Mouse (Mus musculus): ENCODE measurements at regions not wholly inside any gene's neighbourhood (a gene's known extent, or its start where the extent isn't known, plus 50 kb on each side); places are given as distances from the start of the nearest gene placed in this dataset.
"Not testable (repeated sequence)": the region's sequence is repeated elsewhere in the genome, so short reads cannot be mapped to it uniquely, and the experiment has no call there.

- no peak for DNase-seq
Measured at GRCm38 (mm10) chr12:39715120-39715519, 322.7 kb downstream of the Arl4a start.

- DNase-seq = no peak
Measured at GRCm38 (mm10) chr12:39714169-39714794, 323.5 kb downstream of the Arl4a start.

GRCm38 (mm10) chr12:39711807-39712206 lies 326.0 kb downstream of the Arl4a start:
- no peak for DNase-seq

GRCm38 (mm10) chr12:39709850-39710249 lies 328.0 kb downstream of the Arl4a start:
- no peak for DNase-seq

DNA sequence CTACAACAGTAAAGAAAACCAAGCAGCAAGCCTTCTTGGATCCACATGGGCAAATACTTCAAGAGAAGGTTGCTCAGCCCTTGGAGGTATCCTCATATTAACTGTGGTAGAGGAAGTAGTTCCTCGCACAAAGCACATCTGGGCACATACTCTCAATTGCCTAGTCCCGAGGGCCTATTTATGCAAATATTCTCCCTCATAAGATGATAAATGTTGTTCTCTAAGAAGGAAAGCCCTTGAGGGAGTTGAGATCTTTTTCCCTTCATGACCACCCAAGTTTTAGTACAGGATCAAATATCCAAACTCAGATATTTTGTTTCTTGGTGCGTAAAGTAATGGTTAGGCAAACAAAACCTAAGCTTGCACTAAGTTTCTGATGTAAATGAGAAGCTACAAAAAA lies 340.6 kb downstream of the Arl4a start:
- DNase-seq = no peak

GRCm38 (mm10) chr12:39695322-39695721 lies 342.5 kb downstream of the Arl4a start:
- DNase-seq = no peak

- no peak for DNase-seq
Measured at GRCm38 (mm10) chr12:39692043-39692442, 345.8 kb downstream of the Arl4a start.

GRCm38 (mm10) chr12:39685399-39685798 lies 352.4 kb downstream of the Arl4a start:
- DNase-seq = no peak

GRCm38 (mm10) chr12:39682121-39682520 lies 355.7 kb downstream of the Arl4a start:
- no peak for DNase-seq

DNA sequence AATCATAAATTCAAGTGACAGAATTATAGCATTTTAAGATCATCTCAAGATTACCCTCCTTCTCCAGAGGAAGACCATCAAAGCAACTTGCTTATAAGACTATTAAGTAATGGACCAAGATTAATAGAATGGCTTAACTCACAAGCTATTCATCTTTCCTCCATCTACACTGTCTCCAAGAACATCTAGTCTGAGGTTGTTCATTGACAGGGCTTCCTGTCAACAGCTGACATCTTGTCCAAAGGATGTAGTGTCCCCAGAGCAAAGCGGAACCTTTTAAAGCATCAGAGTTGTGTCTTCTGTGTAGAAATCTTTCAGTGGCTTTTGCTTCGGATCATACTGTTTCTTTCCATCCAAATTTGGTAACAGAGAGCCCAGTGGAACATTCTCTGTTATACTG lies 362.2 kb downstream of the Arl4a start:
- DNase-seq = no peak

DNA sequence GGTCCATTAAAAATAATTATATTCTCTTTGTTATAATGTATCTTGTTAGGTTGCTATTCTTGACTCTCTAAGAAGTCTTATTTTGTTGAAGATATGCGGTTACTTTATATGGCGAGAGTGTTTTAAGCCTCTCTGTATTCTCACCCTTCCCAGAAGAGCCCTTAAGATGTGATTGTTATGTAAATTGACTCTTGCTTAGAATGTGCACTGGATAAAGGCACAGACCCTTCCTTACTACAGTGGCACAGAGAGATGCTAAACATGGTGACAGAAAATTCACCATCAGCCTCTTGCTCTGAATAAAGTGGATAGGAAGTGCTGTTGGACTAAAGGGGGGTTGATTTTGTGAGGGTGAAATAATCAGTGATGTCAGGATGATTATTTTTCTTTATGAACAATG lies 370.1 kb downstream of the Arl4a start:
- DNase-seq = no peak

DNA sequence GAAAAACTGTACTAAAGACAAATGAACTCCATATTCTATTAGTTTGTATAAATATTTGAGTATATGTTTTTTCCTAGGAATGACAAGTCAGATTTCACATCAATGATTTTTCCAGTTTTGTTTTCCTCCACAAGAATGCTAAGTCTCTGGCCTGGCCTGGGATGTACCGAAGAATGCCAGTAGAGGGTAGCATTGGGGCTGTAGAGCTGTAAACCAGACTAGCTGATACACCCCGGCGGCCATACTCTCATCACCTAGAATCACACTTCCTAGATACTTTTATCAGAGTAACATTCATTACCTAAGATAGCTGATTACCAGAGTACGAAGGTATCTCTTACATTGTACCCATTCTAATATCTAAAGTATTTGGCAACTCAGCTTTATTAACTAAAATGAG lies 372.4 kb downstream of the Arl4a start:
- DNase-seq = peak; percentile 13 to 16

DNA sequence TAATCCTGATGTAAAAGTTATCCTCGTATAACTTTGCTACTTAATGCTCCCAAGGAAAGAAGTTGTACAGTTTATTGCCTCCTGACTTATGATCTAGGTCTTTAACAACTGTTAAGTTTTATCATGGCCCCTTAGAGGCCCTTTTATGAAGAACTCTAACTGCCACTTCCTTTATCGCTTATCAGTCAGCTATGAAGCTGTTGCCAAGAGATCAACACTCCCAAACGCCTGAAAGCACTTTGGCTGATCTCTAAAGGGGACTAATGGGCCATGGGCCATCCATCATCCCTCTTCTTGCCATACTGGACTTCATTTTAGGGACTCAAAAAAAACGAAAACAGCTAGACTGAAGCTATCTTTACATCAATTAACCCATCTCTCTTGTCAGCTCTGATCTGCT lies 377.4 kb downstream of the Arl4a start:
- DNase-seq = no peak

DNA sequence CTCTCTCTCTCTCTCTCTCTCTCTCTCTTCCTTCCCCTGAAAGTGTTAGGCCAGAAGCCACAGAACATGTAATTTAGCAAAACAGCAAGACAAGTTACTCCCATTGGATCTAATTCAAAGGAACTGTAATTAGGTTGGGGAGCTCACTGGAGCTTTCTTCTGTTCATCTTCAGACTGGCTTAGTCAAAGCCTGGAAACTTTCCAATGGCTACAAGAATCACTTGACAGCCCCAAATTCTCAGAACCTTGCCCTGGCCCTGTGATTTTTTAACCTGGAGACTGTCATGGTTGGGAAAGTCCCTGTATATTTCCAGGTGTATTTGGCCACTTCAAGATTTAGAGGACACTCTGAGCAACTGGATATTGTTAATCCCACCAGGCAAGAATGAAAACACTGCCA lies 381.2 kb downstream of the Arl4a start:
- DNase-seq = no peak

- DNase-seq = no peak
Measured at GRCm38 (mm10) chr12:39648952-39649351, 388.9 kb downstream of the Arl4a start.

DNA sequence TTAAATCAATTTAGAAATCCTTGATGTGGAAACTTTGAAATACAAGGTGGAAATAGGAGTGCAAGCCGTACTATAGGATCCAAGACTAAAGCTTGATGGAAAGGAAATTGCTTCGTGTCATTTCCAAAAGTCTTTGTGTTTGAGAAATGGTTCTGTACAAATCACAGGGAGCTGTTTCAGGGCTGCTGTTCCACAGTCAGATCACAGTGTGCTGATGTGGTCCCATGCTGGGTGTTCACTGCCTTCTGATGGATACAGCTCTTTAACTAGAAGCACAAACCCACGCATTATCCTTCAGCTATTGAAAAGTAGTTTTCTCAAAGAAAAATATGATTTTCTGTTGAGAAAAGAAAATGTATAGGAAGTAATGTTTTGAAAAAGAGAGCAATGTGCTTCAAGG lies 391.3 kb downstream of the Arl4a start:
- no peak for DNase-seq

- no peak for DNase-seq
Measured at GRCm38 (mm10) chr12:39645581-39645980, 392.2 kb downstream of the Arl4a start.

DNA sequence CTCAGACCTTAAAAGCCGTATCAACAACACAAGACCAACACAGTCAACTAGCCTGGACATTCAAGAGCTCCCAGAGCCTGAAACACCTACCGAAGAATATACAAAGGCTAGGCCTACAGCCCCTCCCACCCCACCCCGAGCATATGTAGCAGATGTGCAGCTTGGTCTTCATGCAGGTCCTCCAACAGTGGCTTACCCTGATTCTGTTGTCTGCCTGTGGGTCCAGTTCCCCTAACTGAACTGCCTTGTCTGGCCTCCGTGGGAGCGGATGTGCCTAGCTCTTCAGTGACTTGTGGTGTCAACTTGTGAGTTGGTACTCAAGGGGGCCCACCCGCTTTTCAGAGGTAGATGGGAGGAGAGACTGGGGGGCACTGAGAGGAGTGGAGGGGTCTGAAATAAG lies 398.6 kb downstream of the Arl4a start:
- DNase-seq = no peak

DNA sequence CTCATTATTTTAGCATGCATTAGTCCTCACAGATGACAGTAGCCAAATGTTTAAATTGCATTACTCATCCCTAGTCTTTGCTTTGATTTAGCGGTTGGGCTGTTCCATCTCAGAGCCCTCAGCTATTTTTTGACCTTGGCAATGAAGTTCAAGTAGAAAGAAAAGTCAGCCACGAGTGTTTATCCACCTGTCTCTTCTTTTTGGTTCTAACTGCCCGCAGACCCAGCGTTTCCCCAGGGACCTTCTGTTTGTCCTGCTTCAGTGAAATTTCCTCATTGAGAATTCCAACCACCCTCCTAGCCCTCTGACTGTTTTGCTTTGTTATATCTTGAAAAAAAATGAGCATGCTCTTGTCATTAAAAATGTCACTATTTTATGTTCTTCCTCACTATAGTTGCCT lies 403.5 kb downstream of the Arl4a start:
- no peak for DNase-seq

DNA sequence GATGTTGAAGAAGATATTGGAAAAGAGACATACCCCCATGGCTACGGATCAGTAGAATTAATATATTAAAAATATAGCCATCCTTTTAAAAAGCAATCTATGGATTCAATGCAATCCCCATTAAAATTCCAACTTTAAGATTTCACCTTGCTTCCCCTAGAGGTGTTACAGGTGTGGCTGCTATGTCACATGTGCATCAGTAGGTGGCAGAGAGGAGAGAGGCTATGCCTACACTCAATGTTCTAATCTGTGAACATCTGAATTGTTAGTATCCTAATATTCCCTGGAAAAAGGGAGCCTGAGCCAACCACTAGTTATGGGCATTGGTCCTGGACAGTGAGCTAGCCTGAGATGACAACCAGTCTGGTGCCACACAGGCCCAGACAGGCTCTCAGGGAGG lies 416.6 kb downstream of the Arl4a start:
- DNase-seq = no peak

- no peak for DNase-seq
Measured at GRCm38 (mm10) chr12:39605289-39605688, 432.5 kb downstream of the Arl4a start.

GRCm38 (mm10) chr12:39604723-39605122 lies 433.1 kb downstream of the Arl4a start:
- no peak for DNase-seq

DNA sequence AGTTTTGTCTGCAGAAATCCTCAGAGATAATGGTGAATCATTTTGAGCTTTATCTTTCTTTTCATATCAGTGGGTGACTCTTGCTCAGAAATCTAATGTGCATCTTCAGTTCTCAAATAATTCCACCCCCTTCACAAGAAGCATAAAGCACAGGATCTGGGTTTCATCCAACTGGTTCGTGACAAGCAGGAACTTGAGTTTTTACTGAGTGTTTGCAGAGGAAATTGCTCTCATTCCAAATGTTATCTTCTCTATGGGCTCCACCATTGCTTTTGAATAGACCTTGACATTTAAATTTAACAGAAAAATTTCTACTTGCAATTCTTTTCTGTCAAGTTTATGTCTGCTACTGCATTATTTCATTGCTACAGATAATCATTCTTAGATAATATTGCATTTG lies 443.1 kb downstream of the Arl4a start:
- no peak for DNase-seq

GRCm38 (mm10) chr12:39593781-39594180 lies 444.0 kb downstream of the Arl4a start:
- DNase-seq = not testable (repeated sequence)

DNA sequence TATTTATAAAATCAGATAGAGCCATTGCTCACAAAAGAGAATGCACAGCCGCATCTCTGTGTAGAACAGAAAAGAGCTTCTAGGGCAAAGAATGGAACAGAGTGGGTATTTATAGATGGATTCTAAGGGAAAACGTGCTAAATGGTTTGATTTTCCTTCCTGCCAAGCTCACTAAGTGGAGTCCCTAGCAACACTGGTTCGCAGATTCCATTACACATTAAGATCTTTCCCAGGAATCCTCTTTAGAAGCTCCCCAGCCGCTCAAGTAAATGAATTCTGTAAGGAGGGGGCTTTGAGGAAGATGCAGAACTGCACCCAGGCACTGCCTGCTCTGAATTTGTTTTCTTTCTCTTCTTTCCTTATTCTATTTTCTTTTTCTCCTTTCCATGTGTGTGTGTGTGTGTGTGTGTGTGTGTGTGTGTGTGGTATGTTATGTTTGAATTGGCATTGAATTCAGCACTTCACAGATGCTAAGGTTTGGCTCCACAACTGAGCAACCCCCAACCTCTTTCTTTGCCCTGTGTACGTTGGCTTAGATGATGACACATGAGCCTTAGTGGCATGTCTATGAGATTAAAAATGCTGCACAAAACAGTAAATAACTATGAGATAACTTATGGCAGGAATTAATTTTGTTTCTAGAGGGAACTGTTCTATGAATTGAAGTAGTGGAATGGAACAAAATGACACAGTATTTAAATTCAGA lies 450.5 kb downstream of the Arl4a start:
- no peak for DNase-seq

Data from cerebellum, postnatal 36 days (tissue).